Mouse (Mus musculus) olfactory bulb, adult 2 months (tissue): ENCODE results near the gene 1810009A15Rik. TPM values are rescaled to one million over a fixed set of nuclear protein-coding genes. Genes with fewer than 3 reads are reported as not detected.
"Not testable (repeated sequence)": the region's sequence is repeated elsewhere in the genome, so short reads cannot be mapped to it uniquely, and the experiment has no call there.

Source experiments
- H3K27ac ChIP-seq: fragments of 200-500 bp; 2 replicates; pipeline ENCODE4 v1.5.1; 2012; ENCODE audit warnings: low read depth, low read length; ENCODE audit not compliant: insufficient read depth
- H3K4me1 ChIP-seq: fragments of 200-500 bp; 2 replicates; pipeline ENCODE4 v1.6.1; 2012; ENCODE audit warnings: low read length; ENCODE audit not compliant: control insufficient read depth, insufficient read depth
- H3K4me3 ChIP-seq: fragments of 200-500 bp; 2 replicates; pipeline ENCODE4 v1.5.1; 2012; ENCODE audit warnings: mild to moderate bottlenecking, low read depth, low read length, moderate library complexity; ENCODE audit not compliant: insufficient read depth
- CTCF ChIP-seq: fragments of 200-500 bp; IDR thresholded peaks from 2 replicates; pipeline ENCODE4 v1.5.1; 2012; ENCODE audit warnings: low read depth, mild to moderate bottlenecking, low read length, moderate library complexity; ENCODE audit not compliant: insufficient read depth
- POLR2A ChIP-seq: fragments of 200-500 bp; IDR thresholded peaks from 2 replicates; pipeline ENCODE4 v1.6.1; 2012; ENCODE audit warnings: mild to moderate bottlenecking, low read depth, low read length, moderate library complexity; ENCODE audit not compliant: insufficient read depth
- WGBS: fragments of 180-500 bp; shearing (Covaris S2); methylation state at CpG from one replicate; pipeline ENCODE4 v1.1.7; 2018; 5-methylcytosine and 5-hydroxymethylcytosine counted together
- polyA plus RNA-seq: library from polyadenylated mRNA; stranded (reverse); fragments of >200 nt; gene quantifications from 2 replicates; pipeline ENCODE4 v1.2.4, GENCODE M21; 2012; ENCODE audit warnings: low replicate concordance; ENCODE audit not compliant: missing spikeins, insufficient read depth, insufficient read length

Gene 1810009A15Rik
- polyA plus RNA-seq, 1 experiment, result not detected

- Histone ChIP-seq H3K27ac (no peak within 1 kb of the TSS), H3K4me3 (peak within 1 kb of the TSS; percentile 93), H3K4me1 (peaks cover 9% of the 10 kb centered on the region)
- under 1% methylated on average over 54 of the region's 54 CpGs for WGBS
- TF ChIP-seq POLR2A (peak; percentile 91), CTCF (no peak)
Observed at GRCm38 (mm10) chr19:8892829-8893766, 4.4 kb downstream of the 1810009A15Rik start, which contains the start of gene Ints5. Gene Ints5, plus strand, starts transcription at chr19:8893005.

GRCm38 (mm10) chr19:8895397-8895960 lies 6.8 kb downstream of the 1810009A15Rik start:
- WGBS, result 81% methylated on average over 9 of the region's 9 CpGs
- Histone ChIP-seq H3K27ac (no peak overlapping the region), H3K4me3 (no peak overlapping the region), H3K4me1 (peaks cover 9% of the 10 kb centered on the region)
- TF ChIP-seq POLR2A, result no peak
- TF ChIP-seq CTCF, result no peak

- not testable (repeated sequence) for H3K4me1 ChIP-seq
Observed at GRCm38 (mm10) chr19:8896231-8896630, 7.6 kb downstream of the 1810009A15Rik start.

GRCm38 (mm10) chr19:8897211-8897864 lies 8.7 kb downstream of the 1810009A15Rik start:
- 0 out of 2 replicates have a peak overlapping the region, but pooled peaks have one; percentile 8 for H3K27ac ChIP-seq
- not testable (repeated sequence) for H3K4me1 ChIP-seq
- H3K4me3 ChIP-seq, result peak overlapping the region; percentile 83
- WGBS, result 15% methylated on average over 21 of the region's 21 CpGs

More at GRCm38 (mm10) chr19:8896231-8896630, 7.6 kb downstream of the 1810009A15Rik start:
- H3K4me3 ChIP-seq, H3K27ac ChIP-seq: not testable (repeated sequence)
- 92% methylated on average over 5 of the region's 5 CpGs for WGBS

- TF ChIP-seq CTCF, result peak; percentile 40; the same call in 1 of the 2 replicates
- TF ChIP-seq POLR2A, result peak; percentile 74
- Histone ChIP-seq H3K4me1 (peaks cover 9% of the 10 kb centered on the region), H3K4me3 (peak within 1 kb of the TSS; percentile 83), H3K27ac (peak within 1 kb of the TSS; percentile 77)
- WGBS, result under 1% methylated on average over 53 of the region's 53 CpGs
Observed at GRCm38 (mm10) chr19:8897865-8898495, 9.3 kb downstream of the 1810009A15Rik start, which contains the start of gene Ganab. Gene Ganab, plus strand, starts transcription at chr19:8898071.

GRCm38 (mm10) chr19:8898576-8898975 lies 9.9 kb downstream of the 1810009A15Rik start:
- 6% methylated on average over 13 of the region's 13 CpGs for WGBS
- H3K4me1 ChIP-seq, result peaks cover 9% of the 10 kb centered on the region
- peak overlapping the region; percentile 77; the same call in 1 of the 2 replicates for H3K27ac ChIP-seq
- H3K4me3 ChIP-seq, result peak overlapping the region; percentile 83
- TF ChIP-seq POLR2A (no peak), CTCF (no peak)

- Histone ChIP-seq H3K4me1 (peaks cover 7% of the 10 kb centered on the region), H3K27ac (no peak overlapping the region), H3K4me3 (no peak overlapping the region)
- WGBS, result 34% methylated on average over 3 of the region's 3 CpGs
- no peak for TF ChIP-seq POLR2A
Observed at GRCm38 (mm10) chr19:8899079-8899478, 10.4 kb downstream of the 1810009A15Rik start.

GRCm38 (mm10) chr19:8903412-8903811 lies 14.8 kb downstream of the 1810009A15Rik start:
- no peak overlapping the region for H3K27ac ChIP-seq
- no peak for TF ChIP-seq CTCF
- no peak for TF ChIP-seq POLR2A

More at GRCm38 (mm10) chr19:8903412-8903811, 14.8 kb downstream of the 1810009A15Rik start:
- Histone ChIP-seq H3K4me3 (no peak overlapping the region), H3K4me1 (no peaks in the 10 kb centered on the region)
- 93% methylated on average over 5 of the region's 5 CpGs for WGBS
